Mouse (Mus musculus) induced T-regulatory cell, adult 2 months (primary cell): Measurements from ENCODE around the gene Arhgap24.

Experiments
- DNase-seq: peaks from one replicate; pipeline ENCODE4 v3.0.0-alpha.2; 2012; ENCODE audit warnings: low read depth

Arhgap24 gene

DNA sequence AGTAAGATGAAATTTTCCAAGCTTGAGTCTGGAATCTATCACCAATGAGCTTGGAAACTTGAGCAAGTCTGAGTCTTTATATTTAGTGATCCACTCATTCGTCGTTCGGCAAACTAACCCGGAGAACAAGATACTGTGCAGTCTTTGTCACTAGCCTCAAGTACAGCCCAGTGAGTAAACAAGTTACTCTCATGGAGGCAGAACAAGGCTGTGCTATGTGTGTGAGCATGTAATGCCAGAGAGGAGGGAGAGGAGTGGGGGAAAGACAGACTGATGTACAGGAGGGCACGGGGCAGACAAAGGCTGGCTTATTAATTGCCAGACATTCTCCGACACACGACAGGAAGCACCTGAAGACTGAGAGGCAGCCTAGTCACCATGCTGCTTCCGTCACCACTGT lies 97.2 kb downstream of the Arhgap24 start:
- no peak for DNase-seq

DNA sequence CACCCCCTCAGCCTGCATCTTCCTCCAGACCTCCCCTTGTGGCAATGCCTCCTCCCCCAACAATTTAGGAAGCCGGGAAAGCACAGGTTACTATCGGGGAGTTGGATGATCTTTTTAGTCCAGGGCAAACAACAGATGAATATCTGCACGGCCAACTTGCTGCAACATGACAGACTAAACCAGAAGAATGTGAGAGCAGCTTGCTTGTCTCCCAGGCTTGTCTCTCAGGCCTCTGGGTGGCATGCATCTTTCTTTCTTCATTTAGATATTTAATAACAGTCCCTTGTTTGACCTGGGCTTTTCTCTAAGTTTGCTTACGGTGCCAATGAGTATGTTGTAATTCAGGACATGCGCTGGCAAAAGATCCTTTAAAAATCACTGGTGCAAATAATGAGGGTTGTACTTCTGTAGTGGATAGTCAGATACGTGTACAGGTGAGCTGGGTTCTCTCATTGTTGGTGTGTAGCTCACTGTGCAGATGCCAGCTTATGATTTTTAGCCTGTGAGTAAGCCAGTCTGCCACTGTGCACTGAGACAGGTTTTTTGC lies 101.7 kb downstream of the Arhgap24 start:
- no peak for DNase-seq

DNA sequence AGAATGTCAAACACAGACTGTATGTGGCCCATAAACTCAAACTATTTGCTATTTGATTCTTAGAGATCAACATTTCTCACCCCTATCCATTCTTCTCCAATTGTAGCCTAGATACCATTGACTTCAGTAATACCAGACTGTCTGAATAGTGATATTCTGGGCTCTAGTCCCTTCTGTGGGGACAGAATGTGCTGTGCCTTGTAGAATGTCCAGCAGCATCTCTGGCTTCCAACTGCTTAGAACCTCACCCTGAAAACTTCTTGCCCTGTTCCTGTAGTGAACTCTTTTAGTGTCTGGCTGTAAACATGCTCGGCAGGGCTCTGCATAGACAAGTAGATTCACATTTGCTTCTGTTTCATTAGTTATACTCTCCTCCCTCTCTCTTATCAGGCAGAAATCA lies 110.2 kb downstream of the Arhgap24 start:
- no peak for DNase-seq

DNA sequence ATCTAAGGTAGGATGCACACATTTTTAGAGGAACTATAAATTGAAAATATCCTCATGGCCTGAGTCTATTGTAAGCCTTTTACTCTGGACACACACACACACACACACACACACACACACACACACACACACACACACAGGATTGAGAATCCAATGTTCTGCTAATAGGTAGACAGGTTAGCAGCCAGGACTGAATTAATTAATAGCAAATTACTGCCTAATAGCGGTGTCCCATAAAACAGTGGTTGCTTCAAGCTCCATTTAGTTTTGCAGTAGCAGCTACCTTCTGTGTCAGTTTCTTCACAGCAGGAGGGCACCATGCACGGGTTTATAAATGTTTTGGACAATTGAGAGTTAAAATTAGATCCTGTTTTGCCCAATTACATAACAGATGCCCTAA lies 111.9 kb downstream of the Arhgap24 start:
- DNase-seq = no peak

DNA sequence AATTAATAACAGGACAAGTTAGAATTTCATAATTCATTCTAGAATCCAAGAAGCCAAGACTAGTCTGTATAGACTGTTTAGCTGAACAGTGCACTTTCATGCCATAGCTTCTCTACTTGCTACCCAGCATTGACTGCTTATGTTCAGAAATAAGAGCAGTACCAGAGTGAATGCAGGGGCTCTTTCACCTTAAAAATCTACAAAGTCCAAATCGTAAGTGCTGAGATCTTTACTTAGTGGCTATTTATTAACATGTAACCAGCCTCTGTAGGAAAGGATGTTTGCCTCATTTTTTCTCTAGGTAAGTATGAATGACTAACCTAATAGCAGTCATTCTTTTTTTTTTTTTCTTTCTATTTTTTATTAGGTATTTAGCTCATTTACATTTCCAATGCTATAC lies 117.9 kb downstream of the Arhgap24 start:
- DNase-seq = no peak

DNA sequence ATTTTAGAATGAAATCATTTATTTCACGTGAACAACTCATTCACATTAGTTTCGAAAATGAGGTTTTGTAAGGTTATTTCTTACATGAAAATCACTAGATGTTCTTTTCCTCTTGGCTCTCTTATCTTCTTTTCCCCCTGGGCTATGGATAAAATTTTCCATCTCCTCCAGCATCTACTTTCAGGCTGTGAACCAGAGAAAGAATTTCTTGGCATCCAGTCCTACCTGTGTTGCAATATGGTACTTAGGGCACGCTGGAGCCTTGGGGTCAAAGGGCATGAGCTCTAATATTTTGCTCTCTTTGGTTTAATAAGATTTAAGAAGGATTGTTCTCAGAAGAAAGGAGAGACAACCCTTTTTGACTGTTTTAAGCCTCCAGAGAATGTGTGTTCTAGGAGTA lies 132.4 kb downstream of the Arhgap24 start:
- DNase-seq = no peak

DNA sequence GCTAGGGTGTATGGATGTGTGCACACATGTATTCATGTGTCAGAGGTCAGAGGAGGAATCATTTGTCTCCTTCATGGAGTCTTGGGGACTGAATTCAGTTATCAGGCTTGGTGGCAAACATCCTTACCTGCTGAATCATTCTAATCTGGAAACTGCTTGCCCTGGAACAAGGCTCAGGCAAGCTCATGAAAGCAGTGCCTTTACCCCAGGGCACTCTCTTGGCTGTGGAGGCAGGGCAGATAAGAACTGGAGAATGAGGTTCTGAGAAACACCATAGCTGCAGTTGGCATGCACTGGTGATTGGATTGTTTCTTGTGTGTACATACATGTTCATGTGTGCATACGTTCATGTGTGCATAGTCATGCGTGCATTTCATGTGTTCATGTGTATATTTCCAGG lies 132.9 kb downstream of the Arhgap24 start:
- DNase-seq = no peak

DNA sequence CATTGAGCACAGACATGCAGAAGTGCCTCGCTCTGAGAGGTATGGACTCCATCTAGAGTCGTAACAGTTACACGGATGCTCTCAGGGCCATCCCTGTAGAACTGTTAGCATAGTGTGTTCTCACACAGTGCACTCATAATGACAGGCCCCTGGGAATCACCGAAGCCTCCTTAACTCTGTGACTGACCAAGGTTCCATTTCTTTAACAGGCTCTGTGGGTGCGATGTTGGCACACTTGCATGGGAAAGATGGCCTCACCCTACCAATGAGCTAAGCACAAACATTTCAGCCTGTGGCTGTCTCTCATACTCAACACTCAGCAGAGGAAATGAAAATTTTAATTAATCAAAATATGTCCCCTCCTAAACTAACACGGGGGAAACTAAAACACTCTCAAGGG lies 134.1 kb downstream of the Arhgap24 start:
- no peak for DNase-seq

DNA sequence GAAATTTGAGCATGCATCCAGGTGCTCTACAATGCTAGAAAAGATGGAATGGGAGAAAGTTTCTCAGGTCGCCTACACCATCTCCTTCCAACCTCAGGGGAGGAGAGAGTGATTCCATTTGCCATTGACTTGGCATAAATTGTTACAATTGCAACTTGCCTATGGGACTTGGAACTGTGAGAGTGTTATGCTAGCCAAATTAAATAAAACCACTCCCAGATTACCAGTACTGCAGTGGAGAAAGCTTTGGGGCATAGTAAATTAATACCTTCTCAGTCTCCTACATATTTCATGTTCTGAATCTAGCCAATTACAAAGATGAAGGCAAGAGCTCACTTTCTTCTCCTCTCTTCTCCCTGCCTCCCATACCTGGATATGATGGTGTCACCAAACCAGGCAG lies 139.8 kb downstream of the Arhgap24 start:
- no peak for DNase-seq

DNA sequence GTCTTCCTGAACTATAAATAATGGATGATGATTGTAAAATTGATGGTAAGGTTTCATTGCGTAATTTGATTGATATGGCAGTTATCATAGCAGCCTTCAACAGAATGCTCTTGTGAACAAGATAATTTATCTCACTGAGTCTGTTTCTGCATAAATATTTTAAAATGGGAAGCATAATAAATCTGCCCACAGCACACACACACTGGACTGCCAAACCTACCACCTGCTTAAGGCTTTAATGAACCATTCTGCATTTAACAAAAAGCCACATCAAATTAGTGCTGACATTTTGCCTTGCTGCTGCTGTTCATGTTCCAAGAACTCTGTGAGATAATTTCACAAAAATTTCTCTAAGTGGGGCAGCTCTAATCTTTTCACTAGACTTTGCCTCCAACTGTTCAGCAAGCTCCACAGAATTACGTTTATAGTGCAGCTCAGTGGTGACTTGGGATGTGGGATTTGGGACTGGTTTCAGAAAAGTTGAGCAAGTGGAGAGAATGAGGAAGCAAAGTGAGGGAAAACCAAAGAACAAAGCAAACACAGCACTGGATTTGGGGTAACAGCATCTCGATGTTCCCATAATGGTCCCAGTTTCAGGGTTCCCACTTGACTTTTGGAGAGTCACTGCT lies 142.7 kb downstream of the Arhgap24 start:
- no peak for DNase-seq

DNA sequence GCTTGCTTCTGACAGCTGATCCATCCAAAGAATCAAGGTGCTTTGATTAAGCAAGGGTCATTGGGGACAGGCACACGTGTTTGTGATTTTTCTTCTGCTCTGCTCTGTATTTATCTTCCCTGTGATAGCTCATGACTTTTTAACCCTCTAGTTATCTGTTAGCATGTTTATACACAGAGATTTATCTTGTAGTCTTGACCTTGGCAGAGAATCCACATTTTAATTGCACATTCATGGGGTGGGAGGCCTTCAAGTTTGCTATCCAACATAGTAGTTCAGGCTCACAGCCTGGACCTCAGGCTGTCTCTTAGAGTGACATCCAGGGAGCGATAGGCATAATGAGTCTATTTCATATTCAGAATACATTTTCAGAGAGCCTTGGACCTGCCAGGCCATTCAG lies 145.5 kb downstream of the Arhgap24 start:
- DNase-seq = no peak

DNA sequence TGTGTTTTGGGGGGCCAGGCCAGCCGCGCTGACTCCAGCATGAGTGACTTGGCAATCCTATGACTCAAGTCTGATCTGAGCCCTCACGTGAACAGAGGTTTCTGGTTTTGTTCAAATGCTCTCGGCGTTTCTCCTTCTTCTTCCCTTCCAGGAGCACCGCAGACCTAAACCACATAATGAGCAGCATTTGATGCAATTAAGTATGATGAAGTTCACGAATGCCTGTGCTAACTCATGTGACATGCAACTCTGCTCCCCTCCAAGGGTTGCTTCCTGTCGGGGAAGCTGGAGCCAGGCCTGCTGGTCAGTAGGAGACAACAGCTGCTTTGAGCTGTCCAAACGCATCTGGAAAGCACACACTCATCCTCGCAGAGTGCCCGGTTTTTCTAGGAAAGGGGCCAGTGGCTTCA lies 148.2 kb downstream of the Arhgap24 start:
- DNase-seq = no peak

DNA sequence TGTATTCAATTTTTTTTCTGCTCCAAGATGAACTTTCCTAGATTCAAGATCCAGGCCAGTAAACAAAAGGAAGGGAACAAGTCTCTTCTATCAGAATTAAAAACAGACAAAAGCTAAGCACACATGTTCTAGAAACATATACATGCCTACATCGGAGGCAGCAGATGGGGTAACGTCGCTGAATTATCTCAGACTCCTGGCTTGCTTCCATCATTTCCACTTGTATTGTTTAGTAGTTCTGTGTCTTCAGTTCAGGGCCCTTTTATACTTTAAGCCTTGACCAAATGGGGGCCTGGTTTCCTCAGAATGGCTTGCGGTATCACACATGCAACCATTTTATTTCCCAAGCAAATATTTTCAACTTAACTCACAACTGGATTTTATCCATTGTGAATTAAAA lies 154.4 kb downstream of the Arhgap24 start:
- DNase-seq = no peak

DNA sequence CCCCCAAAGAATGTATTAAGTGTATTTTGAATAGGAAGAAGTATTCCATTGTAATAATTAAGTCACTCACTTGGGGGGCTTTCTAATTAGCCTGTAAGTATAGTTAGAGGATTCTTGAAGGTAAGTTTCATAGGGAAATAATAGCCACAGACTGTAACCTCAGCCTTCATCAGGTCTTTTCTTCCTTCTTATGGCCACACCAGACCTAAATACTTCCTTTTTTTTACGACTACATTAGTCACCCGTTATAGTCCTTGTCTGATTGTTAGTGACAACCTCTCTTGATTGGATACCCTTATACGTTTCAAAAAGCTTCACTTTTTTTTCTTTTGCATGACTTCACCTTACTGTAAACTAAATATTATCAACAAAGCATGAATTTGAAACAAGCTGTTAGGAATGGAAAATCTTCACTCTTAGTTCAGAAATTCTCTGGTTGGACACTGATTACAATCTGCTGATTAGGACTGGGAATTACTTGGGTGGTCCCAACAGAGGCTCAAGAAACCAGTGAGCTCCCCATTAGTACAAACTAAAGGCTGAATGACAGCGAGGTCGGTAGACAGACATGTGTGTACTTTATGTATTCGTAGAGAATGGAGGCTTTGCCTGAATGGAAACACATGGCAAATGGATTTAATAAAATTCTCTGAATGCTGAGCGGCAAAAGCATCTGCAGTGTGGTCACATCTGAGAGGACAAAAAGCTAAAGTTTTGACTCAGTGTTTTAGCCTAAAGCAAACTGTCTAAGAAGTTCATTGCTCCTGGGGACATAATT lies 158.8 kb downstream of the Arhgap24 start:
- DNase-seq = no peak

DNA sequence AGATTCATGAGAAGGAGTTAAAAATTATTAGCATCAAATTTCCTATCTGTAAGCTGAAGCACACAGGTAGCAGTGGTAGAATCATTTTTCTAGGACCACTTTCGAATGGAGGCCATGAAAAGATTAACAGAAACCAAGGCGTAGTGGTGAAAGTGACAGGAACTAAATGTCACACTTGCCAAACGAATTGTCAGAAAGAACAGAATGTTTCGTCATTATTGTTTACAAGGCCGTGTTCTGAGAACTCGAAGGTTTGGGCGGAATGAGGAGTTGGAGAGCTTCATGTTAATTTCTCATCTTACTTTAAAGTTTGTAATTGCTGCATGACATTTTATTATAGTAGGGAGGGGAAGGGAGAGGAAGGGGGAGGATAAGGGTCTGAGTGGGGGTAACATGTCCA lies 162.2 kb downstream of the Arhgap24 start:
- DNase-seq = no peak

DNA sequence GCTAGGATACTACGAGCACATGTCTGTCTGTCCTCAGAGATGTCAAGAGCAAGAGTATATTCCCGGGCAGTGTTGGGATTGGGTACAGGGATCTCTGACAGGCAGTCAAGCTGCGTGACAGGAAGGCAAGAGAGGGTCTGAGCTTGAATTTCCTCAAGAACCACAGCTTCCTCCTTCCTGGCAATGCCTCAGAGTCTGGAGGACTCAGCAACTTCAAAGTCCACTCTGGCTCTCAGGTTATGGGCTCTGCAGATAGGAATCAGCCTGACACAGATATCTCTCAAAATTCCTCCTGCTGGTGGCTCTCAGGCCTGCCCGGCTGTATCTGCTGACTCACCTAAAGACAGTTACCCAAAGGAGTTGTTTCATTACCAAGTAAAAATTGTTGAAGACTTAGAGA lies 162.6 kb downstream of the Arhgap24 start:
- no peak for DNase-seq

DNA sequence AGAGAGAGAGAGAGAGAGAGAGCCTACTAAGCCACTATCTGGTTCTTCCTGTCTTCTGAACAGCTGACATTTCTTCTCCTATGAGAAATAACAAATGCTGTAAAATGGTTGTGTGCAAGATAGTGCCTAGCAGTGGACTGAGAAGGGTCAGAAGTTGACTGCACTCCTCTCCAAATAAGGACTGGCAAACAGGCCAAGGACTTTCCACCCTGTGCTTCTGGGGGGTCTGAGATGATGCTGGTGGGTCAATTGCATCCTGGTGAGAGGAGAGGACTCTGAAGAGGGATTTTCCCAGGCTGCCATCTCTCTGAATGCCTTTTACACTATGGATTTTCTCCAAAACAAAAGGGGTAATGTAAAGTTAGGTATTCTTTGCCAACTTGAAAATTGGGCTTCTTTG lies 177.9 kb downstream of the Arhgap24 start:
- no peak for DNase-seq

DNA sequence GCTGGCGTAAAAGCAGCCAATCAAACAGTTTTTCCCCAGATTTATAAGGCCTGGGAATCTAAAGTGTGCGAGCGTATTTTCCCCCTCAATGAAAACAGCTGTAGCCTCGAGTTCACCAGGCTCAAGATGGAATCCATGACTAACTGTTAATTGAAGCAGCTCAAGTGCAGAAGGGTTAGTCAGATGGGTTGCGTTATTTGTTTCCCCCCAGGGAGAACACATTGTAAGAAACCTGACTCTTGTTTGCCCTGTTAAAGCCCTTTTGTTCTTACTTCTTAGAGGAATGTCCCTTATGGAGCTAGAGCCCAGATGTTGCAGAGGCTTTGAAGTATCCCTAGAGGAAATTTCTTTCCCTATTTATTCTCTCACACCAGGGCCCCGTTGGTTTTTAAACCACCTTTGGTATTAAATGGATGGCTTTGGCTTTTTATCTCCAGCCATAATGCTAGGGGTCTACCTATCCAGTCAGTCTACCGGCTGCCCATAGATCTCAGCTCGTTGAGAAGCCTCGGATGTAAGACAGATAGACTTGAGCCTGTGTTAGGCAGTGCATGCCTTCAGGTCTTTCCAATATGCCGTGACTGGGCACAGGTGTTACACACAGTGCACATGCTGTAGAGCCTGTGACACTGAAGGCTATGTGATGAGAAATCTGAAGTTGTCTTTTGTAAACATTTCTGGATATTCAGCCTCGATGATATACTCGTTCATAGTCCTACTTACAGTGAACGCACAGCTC lies 184.0 kb downstream of the Arhgap24 start:
- DNase-seq = no peak

DNA sequence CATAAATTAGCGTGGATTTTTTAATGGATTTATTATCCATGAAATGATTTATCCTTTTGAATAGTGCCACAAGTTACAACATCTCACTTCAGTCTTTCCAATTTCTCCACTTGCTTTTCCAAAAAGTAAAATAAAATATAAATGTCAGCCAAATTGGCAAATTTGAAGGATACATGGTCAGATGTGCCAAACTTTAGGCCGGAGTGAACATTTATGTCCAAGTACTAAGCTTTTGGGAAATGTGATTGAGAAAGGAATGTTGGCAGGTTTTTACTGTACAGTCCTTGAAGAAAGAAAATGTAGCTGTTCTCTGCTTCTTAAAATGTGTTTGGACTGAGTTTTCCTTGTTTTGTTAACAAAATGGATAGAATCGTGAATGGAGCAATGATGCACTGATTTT lies 185.7 kb downstream of the Arhgap24 start:
- DNase-seq = no peak

DNA sequence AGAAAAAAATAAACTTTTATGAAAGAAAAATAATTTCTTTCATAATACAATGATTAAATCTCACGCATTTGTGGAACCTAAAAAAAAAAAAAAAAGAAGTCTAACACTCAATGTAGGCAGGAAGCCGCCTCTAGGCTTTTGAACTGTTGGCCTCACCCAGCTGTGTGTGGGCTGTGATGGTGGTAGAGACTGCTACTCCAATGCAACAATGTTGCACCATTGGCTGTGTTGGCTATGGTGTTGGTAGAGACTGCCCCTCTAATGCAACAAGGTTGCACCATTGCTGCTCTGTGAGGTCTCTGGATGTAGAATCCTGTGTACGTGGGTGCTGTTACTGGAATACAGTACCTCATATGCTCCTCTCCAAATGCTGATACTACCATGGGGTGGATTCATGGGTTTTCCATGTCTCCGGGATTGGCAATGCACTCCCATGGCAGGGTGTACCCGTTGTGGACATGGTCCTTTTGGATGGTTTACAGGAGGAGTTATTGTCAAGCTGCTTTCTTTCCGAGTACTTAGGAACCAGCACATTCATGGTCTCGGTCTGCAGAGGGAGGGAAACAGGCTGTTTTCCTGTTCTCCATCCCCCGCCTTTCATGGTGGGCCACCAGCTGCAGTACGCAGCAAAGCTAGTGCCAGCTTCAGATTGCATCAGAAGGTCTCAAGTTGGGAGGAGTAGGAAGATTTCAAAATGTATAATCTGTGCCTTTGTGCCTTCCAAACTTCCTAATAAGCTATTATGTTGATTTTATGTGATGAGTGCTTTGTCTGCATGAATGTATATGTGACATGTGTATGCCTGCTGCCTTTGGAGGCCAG lies 186.8 kb downstream of the Arhgap24 start:
- DNase-seq = no peak

DNA sequence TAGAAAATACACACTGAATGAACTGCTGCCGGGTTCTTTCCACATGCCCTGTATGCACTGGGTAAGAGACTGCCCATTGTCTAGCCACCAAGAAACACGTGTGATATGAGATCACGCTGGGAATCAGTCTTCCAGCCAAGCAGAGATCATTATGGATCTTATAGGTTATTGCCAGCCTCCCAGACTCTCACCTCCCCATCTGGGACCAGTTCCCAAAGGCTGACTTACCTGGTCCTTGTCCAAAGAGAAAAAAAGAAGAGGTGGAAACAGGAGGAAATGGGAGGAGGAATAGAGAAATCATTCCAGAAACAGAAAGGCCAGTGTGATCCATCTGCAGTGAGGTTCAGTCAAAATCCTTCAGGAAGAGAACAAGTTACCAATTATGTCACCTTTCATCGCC lies 189.0 kb downstream of the Arhgap24 start:
- no peak for DNase-seq

DNA sequence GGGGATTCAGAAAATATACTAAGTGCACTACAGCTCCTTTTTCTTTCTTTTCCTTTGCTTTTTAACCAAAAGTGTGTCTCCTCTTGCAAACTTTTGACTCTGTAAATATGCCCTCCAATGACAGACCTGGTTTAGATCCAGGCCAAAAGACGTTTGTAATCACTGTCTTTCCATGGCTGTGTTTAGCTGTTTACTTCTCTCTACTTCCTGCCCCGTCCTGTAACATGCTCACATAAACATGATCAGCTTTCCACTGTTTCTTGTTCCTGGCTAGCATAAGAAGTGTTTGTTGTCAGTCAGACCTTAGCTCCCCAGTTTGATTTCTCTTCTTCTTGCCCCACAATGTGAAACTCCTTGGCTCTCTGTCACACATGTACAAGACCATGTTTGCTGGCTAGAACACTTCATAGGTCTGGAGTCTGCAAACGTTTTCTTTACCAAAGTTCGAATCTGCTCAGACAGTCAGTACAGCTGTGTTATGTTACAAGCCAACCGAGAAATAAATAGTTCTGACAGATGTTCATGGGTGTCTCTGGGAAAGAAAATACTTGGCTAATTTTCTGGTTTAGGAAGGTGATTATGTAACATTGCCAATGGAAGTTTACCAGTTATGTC lies 189.6 kb downstream of the Arhgap24 start:
- no peak for DNase-seq
